Mouse (Mus musculus) cerebellum, adult 8-10 months (tissue): ENCODE measurements around the gene Cib4.
A peak's percentile ranks its signal among the peaks of the same experiment; 100 is the strongest.

Experiments
- DNase-seq: peaks from one replicate; pipeline ENCODE4 v3.0.0; 2022

The Cib4 gene

DNA sequence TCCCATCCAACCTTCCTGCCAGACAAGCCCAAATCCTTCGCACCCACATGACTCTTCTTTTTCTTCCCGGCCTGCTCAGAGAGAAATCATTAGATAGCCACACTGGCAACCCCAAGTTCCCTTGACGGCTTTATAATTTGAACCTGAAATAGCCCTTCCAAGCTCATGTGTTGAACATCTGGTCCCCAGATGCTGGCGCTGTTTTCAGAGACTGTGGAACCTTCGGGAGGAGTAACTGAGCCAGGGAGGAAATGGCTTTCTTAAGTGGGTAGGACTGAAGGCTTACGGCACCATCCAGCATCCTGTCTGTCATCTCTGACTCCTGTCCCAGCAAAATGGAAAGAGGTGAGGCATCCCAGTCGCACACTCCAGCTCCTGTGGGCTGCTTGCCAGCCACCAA is 48.3 kb downstream of the Cib4 start:
- no peak for DNase-seq

DNA sequence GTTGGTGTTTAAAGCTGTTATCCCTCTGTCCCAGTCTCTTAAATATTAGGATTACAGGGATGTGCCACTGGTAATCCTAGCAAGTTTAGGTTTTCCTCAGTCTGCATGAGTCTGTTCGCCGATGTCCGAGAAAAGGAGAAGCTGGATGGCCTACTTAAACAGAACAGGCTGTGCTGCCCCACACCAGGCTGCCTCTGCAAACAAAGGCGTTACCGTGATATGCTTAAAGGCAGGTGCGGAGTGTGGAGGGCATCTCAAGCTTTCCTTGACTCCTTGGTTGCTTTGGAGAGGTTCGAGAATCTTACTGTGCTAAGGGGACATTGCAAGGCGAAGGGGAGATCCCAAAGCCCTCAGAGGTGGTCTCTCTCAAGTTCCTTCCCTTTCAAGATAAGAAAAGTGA is 48.8 kb downstream of the Cib4 start:
- DNase-seq, result no peak

DNA sequence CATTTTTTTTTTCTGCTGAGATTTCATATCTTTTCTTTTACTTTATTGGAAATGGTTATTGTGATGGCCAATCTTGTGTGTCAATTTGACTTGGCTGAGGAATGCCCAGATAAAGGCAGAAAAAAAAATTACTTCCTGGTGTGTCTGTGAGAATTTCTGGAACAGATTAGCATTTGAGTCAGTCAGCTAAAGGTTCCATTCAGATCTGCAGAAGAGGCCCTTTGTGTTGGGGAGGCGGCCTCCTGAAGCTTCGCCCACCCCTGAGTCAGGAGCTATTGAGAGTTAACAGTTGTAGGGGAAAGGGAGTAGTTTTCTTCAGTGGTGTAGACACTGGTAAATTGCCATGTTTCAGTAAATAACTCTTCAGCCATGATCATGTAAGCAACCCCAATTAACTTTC is 50.3 kb downstream of the Cib4 start:
- no peak for DNase-seq

DNA sequence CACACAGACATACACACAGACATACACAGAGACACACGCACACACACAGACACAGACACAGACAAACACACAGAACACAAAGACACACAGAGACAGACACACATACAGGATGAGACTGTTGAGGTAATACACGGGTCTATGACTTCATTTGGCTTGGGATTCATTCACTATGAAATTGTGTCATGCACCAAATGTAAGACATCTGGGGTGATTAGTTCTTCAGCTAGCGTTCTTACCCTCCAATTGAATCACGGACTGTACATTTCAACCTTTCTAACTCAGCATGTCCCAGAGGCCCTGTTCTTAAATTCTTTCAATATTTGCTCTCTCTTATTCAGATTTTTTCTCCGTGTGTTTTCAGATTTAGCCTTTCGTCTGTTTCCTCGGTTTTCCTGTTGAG is 51.0 kb downstream of the Cib4 start:
- no peak for DNase-seq

DNA sequence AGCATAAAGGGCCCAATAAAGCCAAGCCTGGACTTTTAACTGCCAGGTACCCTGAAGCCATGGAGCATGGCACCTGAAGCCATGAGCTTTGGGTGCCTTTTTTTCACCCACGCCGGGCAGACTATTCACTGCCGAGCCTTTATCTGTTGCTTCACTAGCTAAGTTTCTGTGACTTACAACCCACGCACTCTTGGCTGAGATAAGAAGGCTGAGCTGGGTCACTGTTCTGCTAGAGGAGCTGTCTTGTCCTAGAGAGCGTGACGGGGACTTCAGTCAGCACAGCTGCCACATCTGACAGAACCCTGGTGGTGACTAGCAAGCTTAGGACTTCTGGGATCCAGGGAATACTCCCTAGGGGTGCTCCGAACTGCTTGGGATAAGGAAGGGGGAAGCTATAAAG is 51.9 kb downstream of the Cib4 start:
- no peak for DNase-seq

DNA sequence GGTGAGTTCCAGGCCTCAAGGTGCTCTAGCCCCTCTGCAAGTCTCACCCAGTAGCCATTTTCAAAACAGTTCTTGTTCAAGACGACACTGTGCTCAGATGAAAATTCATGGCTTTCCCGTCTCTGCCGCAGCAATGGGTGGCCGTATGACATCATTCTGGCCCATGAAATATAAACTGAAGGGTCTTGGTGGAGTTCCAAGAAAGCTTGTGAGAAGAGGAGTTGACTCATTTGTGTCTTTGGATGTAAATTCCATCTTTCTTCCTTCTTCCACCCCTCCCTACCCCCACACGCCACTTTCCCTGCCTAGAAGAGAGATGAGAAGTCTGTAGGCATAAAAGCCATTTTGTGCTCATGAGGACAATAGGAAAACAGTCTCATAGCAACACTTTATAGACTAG is 54.8 kb downstream of the Cib4 start:
- no peak for DNase-seq

DNA sequence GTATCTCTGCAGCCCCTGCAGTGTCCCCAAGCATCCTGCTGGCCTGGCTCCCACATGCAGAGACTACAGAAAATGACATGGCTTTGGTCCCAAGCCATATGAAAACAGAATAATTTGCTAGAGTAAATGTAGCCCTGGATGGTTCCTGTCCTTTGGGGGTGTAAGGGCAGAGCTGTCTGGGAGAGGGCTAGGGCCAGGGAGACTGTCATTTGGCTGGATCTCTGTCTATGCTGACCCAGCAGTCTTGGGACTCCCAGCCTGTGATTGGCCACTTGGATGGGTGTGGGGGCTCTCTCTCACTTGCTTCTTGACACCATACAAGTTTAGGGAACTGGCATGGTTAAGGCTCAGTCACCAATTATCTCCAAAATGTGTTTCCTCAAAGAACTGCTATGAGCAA is 55.4 kb downstream of the Cib4 start:
- DNase-seq, result no peak

DNA sequence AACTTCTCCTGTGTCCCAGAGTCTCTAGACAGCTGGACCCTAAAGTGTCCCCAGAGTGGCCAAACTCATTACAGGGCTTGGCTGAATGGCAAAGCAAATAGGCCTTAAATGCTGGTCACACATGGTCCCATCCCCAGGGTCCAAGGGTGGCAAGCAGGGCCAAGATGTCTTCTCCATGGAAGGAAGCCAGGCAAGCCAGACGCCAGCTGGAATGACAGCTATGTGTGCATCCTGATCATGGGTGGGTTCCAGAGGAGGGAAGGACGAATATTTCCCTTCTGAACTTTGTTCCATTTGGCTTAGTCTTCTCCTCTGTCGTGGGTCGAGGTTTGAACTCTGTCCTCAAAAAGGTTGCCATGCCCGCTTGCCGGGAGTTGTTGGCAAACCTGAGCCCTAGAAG is 60.5 kb downstream of the Cib4 start:
- no peak for DNase-seq

DNA sequence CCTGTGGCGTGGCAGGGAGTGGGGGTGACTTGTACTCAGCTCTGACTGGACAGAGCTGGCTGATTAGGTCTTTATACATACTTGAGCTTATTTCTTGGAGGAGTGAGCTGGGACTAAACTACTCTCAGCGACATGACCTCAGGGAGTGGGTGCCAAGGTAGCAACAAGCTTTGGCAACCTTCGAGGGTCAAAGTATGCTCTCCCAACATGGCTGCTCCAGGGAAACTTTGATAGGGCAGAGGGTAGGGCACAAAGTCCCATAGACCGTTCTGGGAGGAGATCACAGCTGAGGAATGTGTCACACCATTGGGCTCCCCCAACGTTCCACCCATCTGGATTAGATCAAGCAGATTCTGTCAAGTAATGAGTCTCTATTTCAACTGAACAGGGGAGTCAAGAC is 61.0 kb downstream of the Cib4 start:
- no peak for DNase-seq

DNA sequence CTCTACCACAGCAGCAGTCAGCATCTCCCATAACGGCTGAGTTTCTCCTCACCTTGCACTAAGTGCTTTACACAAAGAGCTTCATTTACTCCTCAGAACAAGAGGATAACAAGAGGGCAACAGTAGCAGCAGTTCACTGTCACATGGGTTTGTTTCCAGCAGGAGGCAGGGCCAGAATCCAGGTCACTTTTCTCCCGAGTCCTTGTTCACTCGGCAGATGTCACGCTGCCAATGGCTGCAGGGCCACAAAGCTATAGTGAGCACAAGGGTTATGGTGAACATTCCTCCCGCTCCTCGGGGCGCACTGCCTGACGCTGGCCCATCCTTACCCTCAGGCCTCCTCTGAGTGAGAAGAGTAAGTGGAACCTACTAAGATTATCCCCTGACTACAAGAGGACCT is 62.1 kb downstream of the Cib4 start:
- DNase-seq, result peak; percentile 6

DNA sequence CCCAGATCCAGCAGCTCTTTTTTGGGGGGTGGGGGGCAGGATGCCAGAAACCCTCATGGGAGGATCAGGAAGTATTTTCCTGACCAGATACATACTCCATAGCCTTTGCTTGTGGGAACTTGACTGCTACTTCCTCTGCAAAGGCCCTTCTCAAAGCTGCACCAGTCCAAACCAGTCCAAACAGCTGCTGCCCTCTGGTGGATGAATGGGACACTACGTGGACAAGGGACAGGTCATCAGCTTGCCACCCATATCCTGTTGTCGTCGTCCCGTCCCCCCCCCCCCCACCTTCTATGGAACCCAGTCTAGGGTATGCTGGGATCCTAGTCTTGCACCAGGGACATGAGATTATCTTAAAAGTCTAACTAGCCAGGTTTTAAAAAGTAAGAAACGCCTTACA is 63.3 kb downstream of the Cib4 start:
- DNase-seq, result peak; percentile 62

DNA sequence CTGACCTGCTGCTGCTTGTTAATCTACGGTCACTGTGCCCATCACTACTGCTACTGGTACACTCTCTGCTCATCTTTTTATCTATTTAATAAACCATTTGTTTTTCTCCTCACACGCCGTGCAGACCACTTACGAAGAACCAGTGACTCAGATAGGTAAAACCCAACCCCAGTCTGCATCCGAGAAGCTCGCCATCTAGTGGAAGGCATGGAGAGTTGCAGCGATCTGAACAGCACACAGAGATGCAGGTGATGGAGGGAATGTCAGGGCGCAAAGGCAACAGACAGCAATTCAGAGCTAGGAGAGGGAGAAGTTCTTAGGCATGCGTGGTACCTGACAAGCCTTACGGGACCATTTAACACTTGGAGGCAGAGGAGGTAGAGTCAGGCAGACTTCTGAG is 69.1 kb downstream of the Cib4 start:
- peak; percentile 28 for DNase-seq

DNA sequence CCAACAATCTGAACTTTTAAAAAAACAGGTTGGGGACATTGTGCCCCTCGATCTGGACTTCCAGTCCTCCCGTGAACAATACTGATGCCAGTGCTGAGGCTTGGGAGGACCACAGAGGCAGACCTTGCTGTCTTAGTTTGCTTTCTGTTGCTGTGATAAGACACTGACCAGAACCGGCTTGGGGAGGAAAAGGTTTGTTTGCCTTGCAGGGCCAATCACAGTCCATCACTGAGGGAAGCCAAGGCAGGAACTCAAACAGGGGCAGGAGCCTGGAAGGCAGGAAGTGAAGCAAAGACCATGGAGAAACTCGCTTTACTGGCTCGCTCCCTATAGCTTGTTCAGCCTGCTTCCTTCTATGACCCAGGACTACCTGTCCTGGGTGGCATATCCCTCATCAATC is 73.5 kb downstream of the Cib4 start:
- DNase-seq, result no peak

DNA sequence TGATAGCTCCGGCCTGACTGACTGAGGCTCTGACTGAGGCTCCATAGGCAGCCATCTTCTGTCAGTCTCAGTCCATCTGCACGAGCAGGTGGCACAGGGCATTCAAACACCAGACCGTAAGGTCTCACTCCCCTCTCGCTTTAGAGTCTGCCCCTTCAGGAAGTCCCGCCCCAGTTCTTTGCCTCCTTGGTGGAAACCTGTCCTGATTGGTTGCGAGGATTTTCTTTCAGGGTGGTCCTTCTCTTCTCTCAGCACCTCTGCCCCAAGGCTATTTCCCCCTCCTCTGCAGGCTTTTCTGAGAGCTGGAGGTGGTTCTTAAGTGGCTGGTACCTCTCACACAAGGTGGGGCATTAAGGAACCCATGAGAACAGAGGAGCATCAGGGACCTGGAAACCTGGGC is 75.2 kb downstream of the Cib4 start:
- no peak for DNase-seq

DNA sequence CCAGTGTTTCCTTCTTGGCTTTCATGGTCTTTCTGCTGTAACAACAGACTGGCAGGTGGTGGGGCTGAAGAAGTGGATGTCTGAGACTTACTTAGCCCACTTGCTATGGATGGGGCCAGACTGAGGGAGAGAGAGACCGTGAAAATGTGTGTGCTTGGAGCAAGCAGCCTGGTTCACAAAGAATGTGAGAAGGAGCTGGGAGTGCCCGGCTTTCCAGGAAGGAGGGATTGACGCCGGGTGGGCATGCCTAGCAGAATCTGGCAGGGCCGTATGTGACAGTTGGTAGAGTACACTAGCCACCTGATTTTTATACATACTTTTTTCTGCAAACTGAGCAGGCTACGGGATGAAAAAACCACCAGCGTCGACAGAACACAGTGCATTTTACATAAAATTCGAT is 79.3 kb downstream of the Cib4 start:
- DNase-seq, result no peak

DNA sequence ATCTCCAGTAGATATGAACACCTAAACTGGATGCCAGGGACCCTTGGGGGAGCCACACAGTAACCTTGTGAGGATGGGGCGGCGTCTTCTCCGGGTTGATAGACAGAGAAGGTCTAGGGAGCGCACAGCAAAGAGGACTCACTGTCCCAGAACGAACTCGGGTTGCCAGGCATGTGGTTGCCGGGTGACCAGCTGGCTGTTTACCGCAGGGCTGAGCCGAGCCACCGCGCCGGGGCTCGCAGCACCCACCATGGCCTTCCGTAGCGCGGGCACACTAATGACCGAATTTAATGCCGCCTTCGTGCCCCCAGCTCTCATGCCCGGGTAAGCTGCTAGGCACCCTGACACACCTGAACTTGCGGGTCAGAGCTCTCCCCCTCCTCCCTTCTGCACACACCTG is 79.8 kb downstream of the Cib4 start, which contains the start of gene 1700001C02Rik:
Gene 1700001C02Rik (plus strand): TSS at position 187 of the 400 bp plus-strand sequence.
- no peak for DNase-seq

DNA sequence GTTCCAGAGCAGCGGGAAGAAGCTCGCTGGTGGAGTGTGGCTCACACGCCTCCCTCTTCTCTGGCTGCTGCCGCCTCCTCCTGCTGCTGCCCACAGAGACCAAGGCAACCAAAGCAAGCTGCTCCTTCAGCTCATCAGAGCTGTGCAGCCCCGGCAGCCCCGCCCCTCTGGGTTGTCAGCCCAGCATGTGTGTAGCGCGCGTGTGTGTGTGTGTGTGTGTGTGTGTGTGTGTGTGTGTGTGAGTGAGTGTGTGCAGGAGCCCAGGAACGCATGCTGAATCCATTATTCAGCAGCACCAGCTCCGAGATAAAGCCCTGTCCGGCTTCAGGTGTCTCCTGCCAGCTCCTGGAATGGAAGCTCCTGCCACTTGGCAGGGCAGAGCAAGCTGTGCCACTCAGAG is 83.8 kb downstream of the Cib4 start, which contains the start of gene Otof:
Gene Otof (minus strand): TSS at position 112 of the 400 bp plus-strand sequence.
- DNase-seq, result peak; percentile 41

DNA sequence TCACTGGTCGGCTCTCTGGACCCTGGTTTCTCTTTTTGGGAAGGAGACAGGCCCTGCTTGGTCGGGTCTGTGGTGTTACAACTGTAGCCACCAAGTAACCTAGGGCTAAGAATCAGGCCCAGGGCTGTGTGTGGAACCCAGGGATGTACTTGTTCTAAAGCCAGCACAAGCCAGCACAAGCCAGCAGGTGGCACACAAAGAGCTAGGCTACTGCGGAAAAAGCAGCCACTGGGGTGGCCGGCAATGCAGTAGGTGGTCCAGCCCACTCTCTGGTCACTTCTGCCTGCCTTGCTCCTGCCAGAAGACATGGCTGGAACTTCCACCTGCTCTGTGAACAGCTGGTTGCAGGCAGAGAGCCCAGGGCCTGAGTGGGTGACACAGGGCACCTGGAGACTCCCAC is 85.5 kb downstream of the Cib4 start:
- DNase-seq, result no peak

DNA sequence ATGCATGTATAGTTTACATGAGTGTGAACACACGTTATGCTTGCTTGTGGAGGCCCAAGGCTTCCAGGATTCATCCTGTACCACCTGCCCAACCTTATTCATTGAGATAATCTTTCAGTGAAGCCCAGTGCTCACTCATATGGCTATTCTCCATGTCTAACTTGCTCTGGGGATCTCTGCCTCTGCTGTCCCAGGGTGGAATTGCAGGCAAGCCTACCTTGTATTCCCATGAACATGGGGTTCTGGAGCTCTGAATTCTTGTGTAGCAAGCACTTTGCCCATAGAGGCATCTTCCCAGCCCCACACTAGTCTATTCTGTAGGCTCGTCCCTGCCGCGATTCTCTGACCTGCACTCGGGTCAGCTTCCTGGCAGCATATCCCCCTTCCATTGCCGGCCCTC is 89.6 kb downstream of the Cib4 start:
- no peak for DNase-seq

DNA sequence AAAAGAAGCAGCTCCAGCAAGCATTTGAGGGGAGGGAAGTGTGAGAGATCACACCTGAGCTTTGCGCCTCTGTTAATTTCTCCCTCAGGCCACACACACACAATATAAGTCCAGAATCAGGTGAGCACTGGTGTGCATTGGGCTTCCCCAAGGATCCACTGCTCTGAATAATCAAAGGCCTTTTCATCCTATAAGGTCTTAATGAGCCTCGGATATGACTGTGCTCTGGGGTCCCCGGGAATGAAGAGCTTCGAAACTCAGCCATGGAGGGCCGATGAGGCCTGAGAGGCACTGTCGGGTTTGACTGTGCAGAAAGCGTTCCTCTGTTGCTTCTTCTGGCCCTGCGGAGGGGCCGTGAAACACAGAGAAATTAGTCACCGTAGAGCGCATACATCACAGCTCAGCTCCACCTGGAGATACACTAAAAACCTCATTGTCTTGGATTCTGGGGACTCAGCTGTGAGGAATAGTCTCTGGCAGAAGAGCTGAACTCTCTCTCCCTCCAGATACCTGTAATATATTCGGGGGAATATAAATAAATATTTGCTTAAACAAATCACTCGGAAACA is 101.2 kb downstream of the Cib4 start:
- DNase-seq, result no peak

DNA sequence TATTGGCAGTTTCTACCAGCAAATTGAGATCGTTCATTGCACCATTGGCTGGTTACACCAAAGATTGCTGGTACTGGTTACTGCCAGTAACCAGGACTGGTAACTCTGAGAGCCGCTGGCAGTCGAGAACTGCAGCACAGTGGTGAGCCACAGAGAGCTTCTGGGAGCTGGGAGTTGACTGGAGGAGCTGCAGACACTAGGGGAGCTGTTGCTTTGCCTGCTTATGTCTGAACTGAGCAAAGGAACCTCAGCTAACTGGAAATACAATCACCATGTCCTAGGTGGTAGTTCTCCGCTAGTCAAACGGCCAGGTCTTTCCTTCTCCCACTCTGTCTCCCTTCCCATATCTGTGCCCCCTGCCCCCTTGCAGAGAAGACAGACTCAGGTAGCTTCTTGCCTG is 103.4 kb downstream of the Cib4 start:
- DNase-seq, result no peak

DNA sequence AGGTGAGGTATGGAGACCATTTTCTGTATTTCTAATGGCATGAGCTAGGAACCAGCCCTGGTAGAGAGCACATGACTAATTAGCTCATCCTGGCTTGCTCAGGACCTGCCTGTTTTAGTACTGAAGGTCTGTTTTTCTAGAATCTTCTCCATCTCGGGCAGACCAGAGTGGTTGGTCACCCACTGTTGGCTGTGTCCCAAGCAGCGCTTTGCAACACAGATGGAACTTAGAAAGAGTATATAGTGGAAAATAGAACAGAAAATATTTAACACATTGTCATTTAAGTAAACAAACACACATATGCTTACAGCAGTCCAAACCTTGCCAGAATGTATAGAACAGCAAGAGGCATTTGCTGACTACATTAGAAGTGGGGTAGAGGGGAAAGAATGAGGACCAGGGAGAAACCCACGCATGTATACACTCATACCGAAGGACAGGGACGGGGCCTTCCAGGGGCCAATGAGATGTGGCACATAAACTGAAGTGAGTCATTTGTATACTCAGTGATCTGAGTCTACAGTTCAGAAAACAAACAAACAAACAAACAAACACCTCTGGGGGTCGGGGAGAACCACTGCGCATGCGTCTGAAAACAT is 105.2 kb downstream of the Cib4 start:
- DNase-seq, result no peak

DNA sequence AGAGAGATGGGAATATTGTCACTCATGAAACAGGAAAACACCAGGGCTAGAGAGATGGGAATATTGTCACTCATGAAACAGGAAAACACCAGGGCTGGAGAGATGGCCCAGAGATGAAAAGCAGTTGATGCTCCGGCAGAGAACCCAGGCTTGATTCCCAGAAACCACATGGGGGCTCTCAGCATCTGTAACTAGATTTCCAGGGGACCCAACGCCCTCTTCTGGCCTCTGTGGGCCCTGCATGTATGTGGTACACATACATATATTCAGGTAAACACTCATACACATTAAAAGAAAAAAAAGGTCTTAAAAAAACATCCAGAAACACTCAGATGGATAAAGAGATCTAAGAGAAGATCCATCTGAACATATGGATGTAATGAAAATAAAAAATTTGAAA is 106.7 kb downstream of the Cib4 start:
- no peak for DNase-seq
